Mouse (Mus musculus) heart, embryonic 12.5 days (tissue): ENCODE data around the gene Timp2. TPM values are rescaled to one million over a fixed set of nuclear protein-coding genes. Genes with fewer than 3 reads are reported as not detected.

ENCODE experiments used
- ATAC-seq: fragments of 200-750 bp; cut with Nextera tagmentation; 2 replicates; pipeline ENCODE4 v1.8.0; 2017; ENCODE audit warnings: moderate TSS enrichment, moderate library complexity; ENCODE audit not compliant: insufficient number of reproducible peaks, low FRiP score
- H3K27ac ChIP-seq: fragments of 300-500 bp; sonication (generic); 2 replicates; pipeline ENCODE4 v1.5.1; 2016; ENCODE audit warnings: mild to moderate bottlenecking, moderate library complexity; ENCODE audit not compliant: poor library complexity, severe bottlenecking
- H3K27me3 ChIP-seq: fragments of 300-500 bp; sonication (generic); replicated peaks from 2 replicates; pipeline ENCODE4 v1.6.1; 2016; ENCODE audit warnings: mild to moderate bottlenecking, moderate library complexity
- H3K36me3 ChIP-seq: fragments of 300-500 bp; sonication (generic); 2 replicates; pipeline ENCODE4 v1.6.1; 2016; ENCODE audit warnings: mild to moderate bottlenecking, moderate library complexity
- H3K4me1 ChIP-seq: fragments of 300-500 bp; sonication (generic); replicated peaks from 2 replicates; pipeline ENCODE4 v1.6.1; 2016; ENCODE audit warnings: mild to moderate bottlenecking
- H3K4me2 ChIP-seq: fragments of 300-500 bp; sonication (generic); 2 replicates; pipeline ENCODE4 v1.6.1; 2016; ENCODE audit warnings: mild to moderate bottlenecking, moderate library complexity
- H3K4me3 ChIP-seq: fragments of 300-500 bp; sonication (generic); 2 replicates; pipeline ENCODE4 v1.5.1; 2016; ENCODE audit warnings: mild to moderate bottlenecking
- H3K9ac ChIP-seq: fragments of 300-500 bp; sonication (generic); 2 replicates; pipeline ENCODE4 v1.6.1; 2016; ENCODE audit warnings: mild to moderate bottlenecking, moderate library complexity
- H3K9me3 ChIP-seq: fragments of 300-500 bp; sonication (generic); replicated peaks from 2 replicates; pipeline ENCODE4 v1.6.1; 2016; ENCODE audit warnings: mild to moderate bottlenecking, moderate library complexity
- WGBS: fragments of 180-500 bp; shearing (Covaris S2); methylation state at CpG from one replicate; pipeline ENCODE4 v1.1.7; 2016; 5-methylcytosine and 5-hydroxymethylcytosine counted together
- polyA plus RNA-seq: library from polyadenylated mRNA; unstranded; fragments of >200 nt; fragmentation: Nextera tagmentation; extraction: Ambion mirVana; gene quantifications from 2 replicates; pipeline ENCODE4 v1.2.1, GENCODE M21; 2016

The Timp2 gene
- polyA plus RNA-seq, 1 experiment from 2014 or later = 72.1 TPM

- no peak overlapping the region for H3K27ac ChIP-seq
- no peak overlapping the region for H3K4me2 ChIP-seq
- H3K9ac ChIP-seq = no peak overlapping the region
- H3K9me3 ChIP-seq = no peaks in the 10 kb centered on the region
- H3K36me3 ChIP-seq = no peaks in the 10 kb centered on the region
- 0 out of 2 replicates have a peak, but pooled peaks cover 5% of the 10 kb centered on the region for H3K27me3 ChIP-seq
- whole genome bisulfite sequencing = 66% methylated on average over 8 of the region's 8 CpGs
- ATAC-seq = no peak
- no peak overlapping the region for H3K4me3 ChIP-seq
- H3K4me1 ChIP-seq = peaks cover 17% of the 10 kb centered on the region
Observed at GRCm38 (mm10) chr11:118369657-118370056, 14.1 kb upstream of the Timp2 start.

- Histone ChIP-seq H3K4me2 (no peak overlapping the region), H3K27me3 (0 out of 2 replicates have a peak, but pooled peaks cover 5% of the 10 kb centered on the region), H3K4me3 (no peak overlapping the region), H3K9me3 (no peaks in the 10 kb centered on the region), H3K9ac (no peak overlapping the region), H3K4me1 (peaks cover 19% of the 10 kb centered on the region), H3K27ac (no peak overlapping the region), H3K36me3 (no peaks in the 10 kb centered on the region)
- no peak for ATAC-seq
- WGBS = 75% methylated on average over 5 of the region's 5 CpGs
Observed at GRCm38 (mm10) chr11:118369251-118369650, 13.7 kb upstream of the Timp2 start.

- no peak overlapping the region for H3K4me3 ChIP-seq
- H3K27ac ChIP-seq = no peak overlapping the region
- H3K4me2 ChIP-seq = no peak overlapping the region
- no peak overlapping the region for H3K9ac ChIP-seq
- no peak for ATAC-seq
- 61% methylated on average over 3 of the region's 3 CpGs for WGBS
- no peaks in the 10 kb centered on the region for H3K9me3 ChIP-seq
- H3K4me1 ChIP-seq = peaks cover 26% of the 10 kb centered on the region
- H3K36me3 ChIP-seq = no peaks in the 10 kb centered on the region
- H3K27me3 ChIP-seq = 0 out of 2 replicates have a peak, but pooled peaks cover 3% of the 10 kb centered on the region
Observed at GRCm38 (mm10) chr11:118368330-118368729, 12.8 kb upstream of the Timp2 start.

GRCm38 (mm10) chr11:118366559-118366958, 11.0 kb upstream of the Timp2 start:
- Histone ChIP-seq H3K4me3 (no peak overlapping the region), H3K27ac (no peak overlapping the region), H3K27me3 (no peaks in the 10 kb centered on the region), H3K9ac (no peak overlapping the region), H3K36me3 (no peaks in the 10 kb centered on the region), H3K4me2 (no peak overlapping the region), H3K9me3 (no peaks in the 10 kb centered on the region), H3K4me1 (peaks cover 42% of the 10 kb centered on the region)
- 62% methylated on average over 8 of the region's 8 CpGs for WGBS
- ATAC-seq = no peak

- 0 out of 2 replicates have a peak overlapping the region, but pooled peaks have one; percentile 37 for H3K27ac ChIP-seq
- ATAC-seq = no peak
- H3K27me3 ChIP-seq = no peaks in the 10 kb centered on the region
- 35% methylated on average over 3 of the region's 3 CpGs for WGBS
- H3K4me2 ChIP-seq = no peak overlapping the region
- no peak overlapping the region for H3K4me3 ChIP-seq
- H3K9me3 ChIP-seq = no peaks in the 10 kb centered on the region
- no peak overlapping the region for H3K9ac ChIP-seq
- peaks cover 42% of the 10 kb centered on the region for H3K4me1 ChIP-seq
- no peaks in the 10 kb centered on the region for H3K36me3 ChIP-seq
Observed at GRCm38 (mm10) chr11:118366108-118366507, 10.6 kb upstream of the Timp2 start.

GRCm38 (mm10) chr11:118365171-118365570, 9.6 kb upstream of the Timp2 start:
- Histone ChIP-seq H3K4me1 (peaks cover 49% of the 10 kb centered on the region), H3K4me2 (no peak overlapping the region), H3K27me3 (no peaks in the 10 kb centered on the region), H3K36me3 (no peaks in the 10 kb centered on the region), H3K9me3 (no peaks in the 10 kb centered on the region), H3K4me3 (no peak overlapping the region), H3K9ac (no peak overlapping the region), H3K27ac (peak overlapping the region; percentile 58)
- 33% methylated on average over 7 of the region's 7 CpGs for WGBS
- peak; percentile 27; the same call in 1 of the 2 replicates for ATAC-seq

- H3K27ac ChIP-seq = peak overlapping the region; percentile 81; the same call in 1 of the 2 replicates
Observed at GRCm38 (mm10) chr11:118364021-118364420, 8.5 kb upstream of the Timp2 start.

GRCm38 (mm10) chr11:118362971-118363518, 7.5 kb upstream of the Timp2 start:
- H3K9ac ChIP-seq = peak overlapping the region; percentile 28; the same call in 1 of the 2 replicates
- H3K4me1 ChIP-seq = peaks cover 49% of the 10 kb centered on the region

More at GRCm38 (mm10) chr11:118364021-118364420, 8.5 kb upstream of the Timp2 start:
- Histone ChIP-seq H3K9me3 (no peaks in the 10 kb centered on the region), H3K9ac (no peak overlapping the region), H3K4me1 (peaks cover 49% of the 10 kb centered on the region), H3K27me3 (no peaks in the 10 kb centered on the region), H3K36me3 (no peaks in the 10 kb centered on the region), H3K4me2 (no peak overlapping the region), H3K4me3 (no peak overlapping the region)
- ATAC-seq = no peak
- WGBS = 81% methylated on average over 4 of the region's 4 CpGs

GRCm38 (mm10) chr11:118362501-118362900, 7.0 kb upstream of the Timp2 start:
- no peak for ATAC-seq
- Histone ChIP-seq H3K9me3 (no peaks in the 10 kb centered on the region), H3K9ac (peak overlapping the region; percentile 16; the same call in 1 of the 2 replicates), H3K4me1 (peaks cover 49% of the 10 kb centered on the region), H3K27ac (peak overlapping the region; percentile 81), H3K4me3 (no peak overlapping the region), H3K4me2 (peak overlapping the region; percentile 42; the same call in 1 of the 2 replicates), H3K36me3 (no peaks in the 10 kb centered on the region), H3K27me3 (no peaks in the 10 kb centered on the region)
- WGBS = 61% methylated on average over 1 of the region's 1 CpGs

More at GRCm38 (mm10) chr11:118362971-118363518, 7.5 kb upstream of the Timp2 start:
- H3K36me3 ChIP-seq = no peaks in the 10 kb centered on the region
- H3K4me2 ChIP-seq = peak overlapping the region; percentile 42; the same call in 1 of the 2 replicates
- no peak overlapping the region for H3K4me3 ChIP-seq
- peak overlapping the region; percentile 81 for H3K27ac ChIP-seq
- H3K27me3 ChIP-seq = no peaks in the 10 kb centered on the region
- no peaks in the 10 kb centered on the region for H3K9me3 ChIP-seq
- WGBS = under 1% methylated on average over 8 of the region's 8 CpGs
- peak; percentile 84 for ATAC-seq

GRCm38 (mm10) chr11:118360907-118361341, 5.4 kb upstream of the Timp2 start:
- Histone ChIP-seq H3K4me2 (no peak overlapping the region), H3K9ac (no peak overlapping the region), H3K27ac (no peak overlapping the region), H3K9me3 (no peaks in the 10 kb centered on the region), H3K4me1 (peaks cover 48% of the 10 kb centered on the region), H3K36me3 (no peaks in the 10 kb centered on the region), H3K27me3 (no peaks in the 10 kb centered on the region), H3K4me3 (no peak overlapping the region)
- ATAC-seq = no peak
- 44% methylated on average over 10 of the region's 10 CpGs for WGBS

- H3K27me3 ChIP-seq = no peaks in the 10 kb centered on the region
- H3K27ac ChIP-seq = no peak overlapping the region
- 68% methylated on average over 7 of the region's 7 CpGs for WGBS
- no peak for ATAC-seq
- peaks cover 48% of the 10 kb centered on the region for H3K4me1 ChIP-seq
- H3K9me3 ChIP-seq = no peaks in the 10 kb centered on the region
- H3K4me2 ChIP-seq = no peak overlapping the region
- H3K9ac ChIP-seq = no peak overlapping the region
- no peaks in the 10 kb centered on the region for H3K36me3 ChIP-seq
- H3K4me3 ChIP-seq = no peak overlapping the region
Observed at GRCm38 (mm10) chr11:118360491-118360890, 5.0 kb upstream of the Timp2 start.
